Mouse (Mus musculus) MEL (cell line): ENCODE measurements around the gene Abhd4.

Experiments
- CTCF ChIP-seq, 3 experiments: IDR thresholded peaks in 2 of 3; conservative IDR thresholded peaks in 1 of 3; 2 replicates each; pipeline ENCODE4 v1.5.1; 2011 to 2012; ENCODE audit warnings: low read length in 3 of 3, low read depth in 2 of 3, mild to moderate bottlenecking in 2 of 3, improper control_type of control experiment in 1 of 3, inconsistent platforms in 1 of 3, mixed read lengths in 1 of 3, moderate library complexity in 1 of 3; ENCODE audit not compliant: control insufficient read depth in 1 of 3, insufficient read depth in 1 of 3, poor library complexity in 1 of 3, severe bottlenecking in 1 of 3
- EP300 ChIP-seq, 2 experiments: IDR thresholded peaks; 2 replicates each; pipeline ENCODE4 v1.6.1; 2011; ENCODE audit warnings: improper control_type of control experiment in 2 of 2, low read length in 2 of 2, low read depth in 1 of 2, mild to moderate bottlenecking in 1 of 2
- HCFC1 ChIP-seq: IDR thresholded peaks from 2 replicates; pipeline ENCODE4 v1.6.1; 2012; ENCODE audit warnings: low read depth, mild to moderate bottlenecking, inconsistent platforms, low read length, improper control_type of control experiment, moderate library complexity
- MYC ChIP-seq: IDR thresholded peaks from 2 replicates; pipeline ENCODE4 v1.6.1; 2011; ENCODE audit warnings: low read depth, mild to moderate bottlenecking, low read length, improper control_type of control experiment, moderate library complexity
- NELFE ChIP-seq: IDR thresholded peaks from 2 replicates; pipeline ENCODE4 v1.6.1; 2011; ENCODE audit warnings: low read depth, low read length, improper control_type of control experiment
- POLR2A ChIP-seq, 2 experiments: IDR thresholded peaks; 2 replicates each; pipeline ENCODE4 v1.6.1; 2011 to 2012; ENCODE audit warnings: low read length in 2 of 2, mild to moderate bottlenecking in 2 of 2, control low read depth in 1 of 2, improper control_type of control experiment in 1 of 2, low read depth in 1 of 2, moderate library complexity in 1 of 2; ENCODE audit not compliant: control insufficient read depth in 1 of 2, insufficient read depth in 1 of 2, poor library complexity in 1 of 2
- POLR2AphosphoS2 ChIP-seq: IDR thresholded peaks from 2 replicates; pipeline ENCODE4 v1.6.1; 2011; ENCODE audit warnings: low read length, improper control_type of control experiment
- USF1 ChIP-seq: IDR thresholded peaks from 2 replicates; pipeline ENCODE4 v1.6.1; 2014; ENCODE audit warnings: low read depth, mild to moderate bottlenecking, inconsistent platforms, low read length, improper control_type of control experiment, moderate library complexity
- ZNF384 ChIP-seq: IDR thresholded peaks from 2 replicates; pipeline ENCODE4 v1.6.1; 2012; ENCODE audit warnings: low read depth, mild to moderate bottlenecking, inconsistent platforms, low read length, improper control_type of control experiment

DNA sequence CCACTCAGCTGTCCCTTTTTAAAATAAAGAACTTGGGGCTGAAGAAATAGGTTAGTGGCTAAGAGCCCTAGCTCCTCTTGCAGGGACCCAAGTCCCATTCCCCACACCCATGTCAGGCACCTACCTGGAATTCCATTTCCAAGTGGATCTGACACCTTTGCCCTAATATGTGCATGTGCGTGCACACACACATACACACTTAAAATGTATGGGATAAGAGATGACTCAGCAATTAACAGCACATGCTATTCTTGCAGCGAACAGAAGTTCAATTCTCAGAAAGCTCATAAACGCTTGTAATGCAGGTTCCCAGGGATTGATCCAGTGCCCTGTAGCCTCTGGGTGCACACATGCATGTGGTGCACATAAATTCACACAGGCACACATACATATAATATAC lies 15.6 kb downstream of the Abhd4 start:
- TF ChIP-seq POLR2AphosphoS2: no peak
- no peak for TF ChIP-seq POLR2A (IDR thresholded peaks at IDR 0.05; ENCODE audit: control insufficient read depth in 1 of 2, insufficient read depth in 1 of 2, low read depth in 1 of 2, low read length in 2 of 2, poor library complexity in 1 of 2)
- no peak for TF ChIP-seq CTCF (IDR thresholded peaks at IDR 0.05 in 2 of 3, conservative IDR thresholded peaks at IDR 0.05 in 1 of 3; ENCODE audit: control insufficient read depth in 1 of 3, insufficient read depth in 1 of 3, low read depth in 2 of 3, low read length in 3 of 3, poor library complexity in 1 of 3, severe bottlenecking in 1 of 3)
- no peak for TF ChIP-seq NELFE
- TF ChIP-seq USF1: no peak
- no peak for TF ChIP-seq HCFC1
- TF ChIP-seq ZNF384: no peak
- no peak for TF ChIP-seq MYC
- no peak for TF ChIP-seq EP300 (IDR thresholded peaks at IDR 0.05; ENCODE audit: low read depth in 1 of 2, low read length in 2 of 2)
